Mouse (Mus musculus) ES-E14 (cell line): ENCODE data around the gene Gm17651. TPM values are rescaled to one million over a fixed set of nuclear protein-coding genes. Genes with fewer than 3 reads are reported as not detected.

Experiments
- DNase-seq: peaks from one replicate; pipeline ENCODE4 v3.0.0-alpha.2; 2013; ENCODE audit warnings: low read depth, low spot score
- H3K27ac ChIP-seq: 2 replicates; pipeline ENCODE4 v1.5.1; 2012; ENCODE audit warnings: low read depth, mild to moderate bottlenecking, low read length, moderate library complexity, mixed read lengths; ENCODE audit not compliant: poor library complexity, insufficient read depth, severe bottlenecking
- H3K36me3 ChIP-seq: 2 replicates; pipeline ENCODE4 v1.6.1; 2012; ENCODE audit warnings: mild to moderate bottlenecking, low read length, moderate library complexity, mixed read lengths; ENCODE audit not compliant: control insufficient read depth, poor library complexity, insufficient read depth, severe bottlenecking
- H3K4me1 ChIP-seq, 2 experiments: fragments of 150-350 bp in 1 of 2; sonication (generic) in 1 of 2; 2 replicates each; pipeline ENCODE4 v1.6.1; 2012; ENCODE audit warnings: low read length in 2 of 2, mild to moderate bottlenecking in 1 of 2, mixed read lengths in 1 of 2; ENCODE audit not compliant: control insufficient read depth in 2 of 2, insufficient read depth in 2 of 2, poor library complexity in 1 of 2
- H3K4me3 ChIP-seq, 2 experiments: fragments of 150-350 bp in 1 of 2; sonication (generic) in 1 of 2; 2 replicates each; pipeline ENCODE4 v1.5.1; 2012; ENCODE audit warnings: low read length in 2 of 2, low read depth in 1 of 2, mild to moderate bottlenecking in 1 of 2, mixed read lengths in 1 of 2; ENCODE audit not compliant: insufficient read depth in 1 of 2, poor library complexity in 1 of 2, severe bottlenecking in 1 of 2
- H3K9ac ChIP-seq: 2 replicates; pipeline ENCODE4 v1.6.1; 2012; ENCODE audit warnings: low read depth, mild to moderate bottlenecking, low read length, mixed read lengths; ENCODE audit not compliant: poor library complexity, insufficient read depth, severe bottlenecking
- H3K9me3 ChIP-seq: fragments of 150-350 bp; sonication (generic); 2 replicates; pipeline ENCODE4 v1.6.1; 2012; ENCODE audit warnings: low read depth, mild to moderate bottlenecking, low read length; ENCODE audit not compliant: control insufficient read depth, insufficient read depth
- CHD2 ChIP-seq: IDR thresholded peaks from 2 replicates; pipeline ENCODE4 v1.6.1; 2014; ENCODE audit warnings: mild to moderate bottlenecking, low read depth, low read length, inconsistent platforms
- HCFC1 ChIP-seq: IDR thresholded peaks from 2 replicates; pipeline ENCODE4 v1.6.1; 2012; ENCODE audit warnings: low read length, inconsistent platforms, borderline replicate concordance; ENCODE audit not compliant: insufficient read depth
- MAFK ChIP-seq: IDR thresholded peaks from 2 replicates; pipeline ENCODE4 v1.6.1; 2014; ENCODE audit warnings: mild to moderate bottlenecking, low read depth, low read length, inconsistent platforms; ENCODE audit not compliant: insufficient read depth
- ZC3H11A ChIP-seq: IDR thresholded peaks from 2 replicates; pipeline ENCODE4 v1.6.1; 2012; ENCODE audit warnings: low read depth, mild to moderate bottlenecking, inconsistent platforms, low read length, borderline replicate concordance
- ZNF384 ChIP-seq: IDR thresholded peaks from 2 replicates; pipeline ENCODE4 v1.6.1; 2012; ENCODE audit warnings: low read depth, low read length, inconsistent platforms
- in situ Hi-C, 2 experiments: fragments of 600-800 bp; cut with MboI; formaldehyde crosslinking; loops; one replicate each; pipeline ENCODE4 v1.15.1; 2025; ENCODE audit warnings: low sequenced_read_pairs in 2 of 2, inconsistent platforms in 1 of 2; ENCODE audit not compliant: unreplicated experiment in 2 of 2
- total RNA-seq: library from RNA; depleted of rRNA; stranded (reverse); fragments of 300-350 nt; gene quantifications from 2 replicates; pipeline ENCODE4 v1.2.3, GENCODE M21; 2012

The Gm17651 gene
- total RNA-seq, 1 experiment: not detected

GRCm38 (mm10) chr3:97682159-97682502 lies 7.6 kb upstream of the Gm17651 start:
- no peak for TF ChIP-seq ZC3H11A
- no peak for TF ChIP-seq HCFC1
- Histone ChIP-seq H3K4me1 (peaks cover 0 to 13% of the 10 kb centered on the region in 2 experiments; a peak in 2 of 4 replicates), H3K4me3 (peak overlapping the region in 1 of 2 experiments; percentile 63; a peak in 1 of 4 replicates), H3K27ac (peak overlapping the region; percentile 5; the same call in 1 of the 2 replicates), H3K36me3 (no peaks in the 10 kb centered on the region), H3K9me3 (no peaks in the 10 kb centered on the region), H3K9ac (peak overlapping the region; percentile 41; the same call in 1 of the 2 replicates)
- in situ Hi-C loops: loop anchor here in 1 of 2 experiments (10.0 kb wide), 1 partner anchor 203 kb away; the partner anchor contains the start of gene Pde4dip
- DNase-seq: no peak

DNA sequence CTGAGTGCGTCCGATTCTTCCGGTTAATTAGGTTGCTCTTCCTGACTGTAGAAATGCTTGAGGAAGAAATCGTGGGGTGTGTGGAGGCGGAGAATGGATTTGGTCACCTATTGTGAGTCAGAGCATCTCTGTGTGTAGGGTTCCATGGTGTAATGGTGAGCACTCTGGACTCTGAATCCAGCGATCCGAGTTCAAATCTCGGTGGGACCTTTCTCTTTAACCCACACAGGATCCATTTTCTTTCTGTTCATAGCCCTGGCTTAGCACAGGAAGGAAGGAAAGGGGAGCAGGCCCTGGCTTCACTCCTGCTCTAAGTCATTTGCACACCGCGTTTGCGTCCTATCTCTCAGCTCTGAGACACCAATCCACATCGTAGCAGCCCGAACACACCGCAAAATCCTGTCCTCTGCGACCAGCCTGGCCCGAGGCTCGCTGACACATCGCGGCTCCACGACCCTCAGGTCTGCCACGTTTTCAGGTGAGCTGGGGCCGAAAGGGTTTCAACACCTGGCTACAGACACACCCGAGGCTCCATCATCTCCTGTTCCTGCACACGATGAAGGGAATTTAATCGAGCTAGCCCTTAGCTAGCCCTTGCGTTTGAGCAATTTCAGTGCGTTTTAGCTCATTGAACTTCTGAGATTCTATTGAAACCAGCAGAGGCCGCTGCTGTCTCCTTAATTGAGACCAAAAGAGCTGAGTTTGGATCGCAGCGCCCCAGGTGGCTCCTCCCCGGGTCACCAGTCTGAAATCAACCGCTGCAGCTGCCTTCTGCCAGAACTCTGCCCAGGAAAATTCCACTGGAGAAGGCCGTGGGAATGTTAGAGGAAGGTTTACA lies 7.0 kb upstream of the Gm17651 start:
- Histone ChIP-seq H3K9ac (peak overlapping the region; percentile 59), H3K27ac (no peak overlapping the region), H3K36me3 (no peaks in the 10 kb centered on the region), H3K4me3 (peak overlapping the region; percentile 45 to 63), H3K4me1 (peaks cover 2 to 14% of the 10 kb centered on the region in 2 experiments; a peak in 2 of 4 replicates), H3K9me3 (no peaks in the 10 kb centered on the region)
- peak; percentile 82 for DNase-seq
- in situ Hi-C loops: loop anchor here in 1 of 2 experiments (10.0 kb wide), 1 partner anchor 203 kb away; the partner anchor contains the start of gene Pde4dip
- TF ChIP-seq CHD2 (no peak), MAFK (no peak), HCFC1 (no peak), ZC3H11A (no peak), ZNF384 (no peak)

- DNase-seq: peak; percentile 71
- in situ Hi-C loops: loop anchor here in 1 of 2 experiments (10.0 kb wide), 1 partner anchor 204 kb away; the partner anchor contains the start of gene Pde4dip
- Histone ChIP-seq H3K36me3 (no peaks in the 10 kb centered on the region), H3K27ac (no peak overlapping the region), H3K4me3 (peak overlapping the region; percentile 32 to 63; a peak in 3 of 4 replicates), H3K4me1 (peaks cover 3 to 14% of the 10 kb centered on the region in 2 experiments; a peak in 2 of 4 replicates), H3K9ac (0 out of 2 replicates have a peak overlapping the region, but pooled peaks have one; percentile 11), H3K9me3 (no peaks in the 10 kb centered on the region)
- TF ChIP-seq CHD2: no peak
- TF ChIP-seq MAFK: 0 out of 2 replicates have a peak, but pooled peaks have one; percentile 0
- 0 out of 2 replicates have a peak, but pooled peaks have one; percentile 31 for TF ChIP-seq ZC3H11A
- no peak for TF ChIP-seq ZNF384
Measured at GRCm38 (mm10) chr3:97680631-97681320, 6.3 kb upstream of the Gm17651 start.

- no peak overlapping the region for H3K9ac ChIP-seq
- H3K9me3 ChIP-seq: no peaks in the 10 kb centered on the region
- in situ Hi-C loops: no loop called here
- H3K4me3 ChIP-seq: no peak overlapping the region
- H3K4me1 ChIP-seq: peaks cover 3 to 8% of the 10 kb centered on the region in 2 experiments; a peak in 2 of 4 replicates
- TF ChIP-seq HCFC1 (no peak), MAFK (no peak), CHD2 (no peak), ZNF384 (no peak), ZC3H11A (no peak)
- no peak overlapping the region for H3K27ac ChIP-seq
- H3K36me3 ChIP-seq: no peaks in the 10 kb centered on the region
- no peak for DNase-seq
Measured at GRCm38 (mm10) chr3:97678416-97678815, 3.9 kb upstream of the Gm17651 start.
